Mouse (Mus musculus) testis, adult 2 months (tissue): ENCODE measurements around the gene S1pr5.
A peak's percentile ranks its signal among the peaks of the same experiment; 100 is the strongest.

Experiments used
- CTCF ChIP-seq: fragments of 200-500 bp; IDR thresholded peaks from 2 replicates; pipeline ENCODE4 v1.5.1; 2012; ENCODE audit warnings: low read depth, mild to moderate bottlenecking, inconsistent platforms, low read length, moderate library complexity; ENCODE audit not compliant: control insufficient read depth, insufficient read depth, insufficient replicate concordance
- POLR2A ChIP-seq: fragments of 200-500 bp; IDR thresholded peaks from 2 replicates; pipeline ENCODE4 v1.6.1; 2012; ENCODE audit warnings: low read depth, mild to moderate bottlenecking, inconsistent platforms, low read length, moderate library complexity; ENCODE audit not compliant: control insufficient read depth

GRCm38 (mm10) chr9:21213617-21214190 is 34.5 kb downstream of the S1pr5 start:
- TF ChIP-seq CTCF: peak; percentile 61; the same call in 1 of the 2 replicates
- TF ChIP-seq POLR2A: no peak
